Mouse (Mus musculus) embryo, embryonic 10.5 days (tissue): ENCODE data around the gene Lrtm1.

Source experiments
- DNase-seq: peaks from one replicate; pipeline ENCODE4 v3.0.0-alpha.2; 2015; ENCODE audit warnings: low spot score

The Lrtm1 gene

DNA sequence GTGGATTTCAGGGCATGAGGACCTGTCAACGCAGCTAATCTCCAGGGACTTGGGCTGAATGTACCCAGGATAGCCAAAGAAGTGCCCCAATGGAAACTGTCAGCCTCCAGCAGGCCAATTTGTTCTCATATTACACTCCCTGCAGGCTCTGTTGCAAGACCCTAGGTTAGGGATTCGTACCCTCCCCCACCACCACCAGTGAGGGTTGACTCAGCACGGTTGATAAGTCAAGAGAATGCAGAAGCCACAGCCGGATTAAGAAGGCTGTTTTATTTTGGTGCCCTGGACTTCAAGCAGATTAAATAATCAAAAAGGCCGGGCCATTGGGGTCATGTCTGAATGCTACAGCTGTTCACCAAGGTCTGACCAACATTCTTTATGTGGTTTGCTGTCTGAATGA, at the start of gene Lrtm1:
Gene Lrtm1 (plus strand): TSS at position 326 of the 400 bp plus-strand sequence.
- DNase-seq: peak; percentile 86

- DNase-seq: no peak
Observed at GRCm38 (mm10) chr14:28969247-28969646, 48.8 kb upstream of the Lrtm1 start.

- no peak for DNase-seq
Observed at GRCm38 (mm10) chr14:28972620-28973019, 45.4 kb upstream of the Lrtm1 start.

GRCm38 (mm10) chr14:28979230-28979629, 38.8 kb upstream of the Lrtm1 start:
- DNase-seq: no peak

- DNase-seq: peak; percentile 72
Observed at GRCm38 (mm10) chr14:28980482-28980881, 37.5 kb upstream of the Lrtm1 start.

DNA sequence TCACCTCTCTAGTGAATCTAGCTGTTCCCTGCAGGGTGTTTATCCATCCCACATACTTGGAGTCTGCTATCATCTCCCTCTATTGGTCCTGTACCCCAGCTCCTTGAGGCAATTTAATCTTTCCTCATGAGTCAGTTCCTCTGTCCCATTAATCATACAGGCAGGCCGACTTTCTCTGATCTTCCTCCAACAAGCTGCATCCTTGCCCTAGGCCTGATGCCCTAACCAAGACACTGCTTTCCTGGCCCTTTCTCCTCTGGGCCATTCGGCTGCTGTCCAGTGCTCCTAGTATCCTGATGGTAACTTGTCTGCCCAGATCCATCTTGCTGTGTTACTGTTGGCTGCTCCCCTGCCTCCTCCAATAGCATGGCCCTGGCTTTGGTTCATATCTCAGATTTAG, 33.7 kb upstream of the Lrtm1 start:
- no peak for DNase-seq

GRCm38 (mm10) chr14:28988211-28988900, 29.7 kb upstream of the Lrtm1 start:
- no peak for DNase-seq

DNA sequence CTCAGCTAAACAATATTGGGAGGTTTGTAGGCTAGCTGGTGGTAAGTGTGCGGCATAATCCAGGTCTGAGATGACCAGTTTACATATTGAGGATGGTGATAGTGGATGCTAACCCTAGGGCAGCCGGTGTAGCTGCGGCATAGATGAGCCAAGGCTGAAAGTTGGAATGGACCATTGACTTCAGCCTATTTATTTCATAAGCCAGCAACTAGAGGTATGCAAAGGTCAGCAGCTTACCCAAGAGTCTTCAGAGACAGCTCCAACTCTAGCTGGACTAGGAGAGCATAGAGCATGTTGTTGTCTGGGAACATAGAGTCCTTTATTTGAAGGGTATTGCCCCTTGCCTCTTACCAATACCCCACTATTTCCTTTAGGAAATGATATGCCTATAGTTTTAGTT, 21.4 kb upstream of the Lrtm1 start:
- no peak for DNase-seq

GRCm38 (mm10) chr14:29005228-29005840, 12.7 kb upstream of the Lrtm1 start:
- DNase-seq: no peak

- no peak for DNase-seq
Observed at GRCm38 (mm10) chr14:29009644-29010043, 8.4 kb upstream of the Lrtm1 start.

DNA sequence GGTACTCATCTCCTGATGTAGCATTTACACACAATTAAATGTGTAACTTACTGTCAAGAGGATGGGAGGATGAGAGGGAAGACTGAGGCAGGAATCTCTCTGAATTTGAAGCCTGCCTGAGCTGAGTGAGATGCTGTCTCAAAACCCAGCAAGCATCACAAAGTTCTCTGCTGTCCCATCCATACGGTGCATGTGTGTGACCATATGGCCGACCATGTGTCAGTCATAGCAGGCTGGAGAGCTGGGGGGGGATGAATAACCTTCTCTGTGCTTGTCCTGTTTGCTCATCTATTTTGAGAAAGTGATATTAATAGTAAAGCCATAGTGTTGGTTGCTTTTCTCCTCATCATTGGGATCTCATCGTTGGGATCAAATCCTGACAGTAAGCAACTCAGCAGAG, 4.8 kb upstream of the Lrtm1 start:
- DNase-seq: no peak

DNA sequence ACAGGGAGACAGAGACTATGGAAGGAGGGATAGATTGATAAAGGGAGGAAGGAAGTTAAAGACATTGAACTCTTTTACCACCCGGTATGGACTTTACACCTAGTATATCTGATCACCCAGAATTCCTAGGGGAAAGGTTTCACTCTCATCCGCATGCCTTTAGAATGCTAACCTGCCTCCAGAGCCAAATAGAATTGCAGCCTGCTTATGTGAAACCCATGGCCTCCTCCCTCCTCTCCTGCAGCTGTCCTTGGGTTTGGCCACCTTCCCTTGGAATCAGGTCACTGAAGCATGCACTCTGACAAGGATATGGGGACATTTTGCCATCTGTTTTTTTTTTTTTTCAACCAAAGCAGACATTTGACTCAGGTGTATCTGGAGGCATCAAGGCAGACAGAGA, 3.3 kb upstream of the Lrtm1 start:
- DNase-seq: no peak

DNA sequence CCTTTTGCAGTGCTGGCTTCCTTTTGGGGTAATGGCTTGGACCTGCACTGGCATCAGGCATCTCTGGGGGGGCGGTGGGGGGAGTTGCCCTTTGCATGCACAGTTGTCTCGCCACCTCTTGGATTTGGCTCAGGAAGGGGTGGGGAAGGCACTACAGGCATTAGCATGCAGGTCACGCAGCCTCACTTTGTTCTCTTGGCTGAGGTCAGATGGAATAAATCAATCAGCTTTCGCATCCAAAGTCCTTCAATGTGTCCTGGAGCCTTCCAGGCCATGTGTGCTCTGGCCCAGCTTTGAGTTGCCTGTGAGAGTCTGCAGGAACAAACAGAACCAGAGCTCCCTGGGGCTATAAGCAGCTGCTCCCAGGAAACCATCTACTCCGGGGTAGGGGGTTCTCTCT, 2.1 kb upstream of the Lrtm1 start:
- peak; percentile 82 for DNase-seq

GRCm38 (mm10) chr14:29018316-29019000, 450 bp downstream of the Lrtm1 start:
- no peak for DNase-seq

DNA sequence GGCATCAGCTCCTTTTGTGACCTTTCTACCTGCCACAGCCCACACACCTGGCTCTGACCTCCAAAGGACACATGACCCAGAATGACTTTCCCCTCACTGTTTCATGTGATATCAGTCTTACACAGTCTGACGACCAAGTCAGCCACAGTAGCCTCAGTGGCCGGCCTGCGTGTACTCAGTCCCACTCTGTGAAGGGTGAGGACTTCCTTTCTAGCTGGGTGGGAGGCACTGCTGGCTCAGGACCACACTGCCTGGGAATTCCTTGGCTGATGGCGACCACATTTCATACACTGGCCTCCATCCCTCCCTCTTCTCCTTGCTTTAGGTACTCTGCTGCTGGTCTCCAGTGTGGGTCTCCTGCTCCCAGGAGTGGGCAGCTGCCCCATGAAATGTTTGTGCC, 3.3 kb downstream of the Lrtm1 start:
- no peak for DNase-seq

GRCm38 (mm10) chr14:29023246-29023645, 5.2 kb downstream of the Lrtm1 start:
- DNase-seq: no peak

DNA sequence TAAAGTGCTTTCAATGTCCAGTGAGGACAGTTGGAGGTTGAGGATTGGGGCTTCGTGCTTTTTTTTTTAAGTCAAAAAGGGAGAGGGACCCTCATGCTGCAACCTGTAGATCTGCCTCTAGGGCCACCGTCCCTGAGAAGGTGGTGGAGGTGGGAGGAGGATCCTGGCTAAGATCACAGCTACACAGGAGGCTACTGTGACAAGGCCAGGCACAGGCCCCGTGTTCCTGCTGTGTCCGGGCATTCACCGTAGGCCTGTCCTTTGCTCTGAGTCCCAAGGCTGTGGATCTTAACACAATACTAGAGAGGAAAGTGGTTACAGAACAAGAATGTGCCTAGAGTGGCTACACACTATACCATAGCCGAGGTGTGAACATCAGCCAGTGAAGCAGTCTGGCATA, 7.3 kb downstream of the Lrtm1 start:
- no peak for DNase-seq

DNA sequence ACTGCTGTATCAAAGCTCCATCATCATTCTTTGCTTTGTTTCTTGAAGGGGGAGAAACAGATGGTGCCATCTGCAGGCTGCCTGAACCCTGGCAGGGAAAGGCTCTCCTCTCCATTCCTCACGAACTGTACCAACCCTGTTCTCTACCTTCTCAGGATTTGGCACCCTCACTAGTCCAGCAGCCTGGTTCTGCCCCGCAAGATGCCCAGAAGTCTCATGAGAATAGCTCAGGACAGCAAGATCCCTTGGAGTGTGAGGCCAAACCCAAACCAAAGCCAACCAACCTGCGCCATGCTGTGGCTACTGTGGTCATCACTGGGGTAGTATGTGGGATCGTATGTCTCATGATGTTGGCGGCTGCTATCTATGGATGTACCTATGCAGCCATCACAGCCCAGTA, 9.3 kb downstream of the Lrtm1 start:
- DNase-seq: no peak

DNA sequence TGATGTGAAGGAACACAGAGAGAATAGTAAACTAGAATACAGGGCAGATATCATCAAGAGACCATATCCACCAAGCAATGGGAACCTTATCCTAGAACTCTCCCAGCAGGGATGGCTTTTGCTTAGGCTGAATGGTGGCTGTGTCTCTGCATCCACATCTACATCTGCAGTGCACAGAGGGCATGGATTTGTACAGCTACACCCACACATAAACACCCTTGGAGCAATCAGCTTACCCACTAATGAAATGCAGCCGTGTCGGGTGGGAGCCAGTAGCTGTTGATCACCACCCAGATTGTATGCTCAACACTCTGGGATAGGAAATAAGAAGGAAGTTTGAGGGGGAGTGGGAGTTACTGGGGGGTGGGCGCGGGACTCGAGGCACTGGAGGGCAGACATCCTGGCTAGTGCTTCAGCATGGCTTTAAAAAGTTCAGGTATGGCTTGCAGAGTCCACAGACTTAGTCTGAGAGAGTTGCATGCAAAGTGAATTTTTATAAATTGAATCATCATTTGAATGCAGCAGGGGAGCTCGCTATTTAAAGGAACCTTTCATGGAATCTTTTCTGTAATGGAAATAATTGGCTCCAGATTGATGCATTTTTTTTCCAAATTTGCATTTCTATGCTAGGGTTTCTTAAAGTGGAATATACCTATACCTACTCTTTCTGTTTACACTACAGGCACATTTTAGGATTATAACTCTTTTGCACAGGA, 10.5 kb downstream of the Lrtm1 start:
- no peak for DNase-seq

DNA sequence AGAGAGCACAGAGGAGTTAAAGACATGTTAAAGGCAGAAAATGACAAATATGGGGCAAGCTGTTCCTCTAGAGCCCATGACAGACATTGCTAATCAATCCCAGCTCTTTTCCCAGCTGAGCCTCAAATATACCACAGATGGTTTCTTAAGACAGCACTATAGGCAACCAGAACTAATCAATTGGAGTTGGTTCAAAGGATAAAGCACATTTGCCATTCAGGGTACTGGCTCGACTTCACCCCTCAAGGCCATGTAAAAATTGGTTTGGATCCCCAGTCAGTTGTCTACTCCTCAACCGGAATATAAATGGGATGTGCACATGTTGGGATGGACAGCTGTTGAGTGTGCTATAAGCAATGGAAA, 11.1 kb downstream of the Lrtm1 start:
- DNase-seq: peak; percentile 72

GRCm38 (mm10) chr14:29029896-29030420, 11.9 kb downstream of the Lrtm1 start:
- no peak for DNase-seq

- DNase-seq: no peak
Observed at GRCm38 (mm10) chr14:29030519-29030918, 12.5 kb downstream of the Lrtm1 start.
